Mouse (Mus musculus) megakaryocyte progenitor cell, adult 5-6 weeks (primary cell): ENCODE results near the gene Snx14. TPM values are rescaled to one million over a fixed set of nuclear protein-coding genes. Genes with fewer than 3 reads are reported as not detected.

ENCODE experiments used
- ATAC-seq: replicated peaks from 2 replicates; pipeline ENCODE4 v1.8.0; 2016; ENCODE audit warnings: mild to moderate bottlenecking, moderate TSS enrichment, inconsistent platforms; ENCODE audit not compliant: poor library complexity
- total RNA-seq, 2 experiments: library from RNA; stranded (forward) in 1 of 2; stranded (reverse) in 1 of 2; fragments of 157-497, 149-512 nt in 1 of 2; fragments of 200-1000 nt in 1 of 2; gene quantifications; 2 replicates each; pipeline versions ENCODE4 v1.2.3 to v1.2.4; 2015 to 2017

Snx14 gene
- total RNA-seq, 2 experiments from 2014 or later, result 21.6 to 31.8 TPM

GRCm38 (mm10) chr9:88348623-88349022 is 90.1 kb downstream of the Snx14 start:
- peak; percentile 95 for ATAC-seq

- ATAC-seq, result no peak
These were observed 91.9 kb downstream of the Snx14 start for GRCm38 (mm10) chr9:88346857-88347256.

DNA sequence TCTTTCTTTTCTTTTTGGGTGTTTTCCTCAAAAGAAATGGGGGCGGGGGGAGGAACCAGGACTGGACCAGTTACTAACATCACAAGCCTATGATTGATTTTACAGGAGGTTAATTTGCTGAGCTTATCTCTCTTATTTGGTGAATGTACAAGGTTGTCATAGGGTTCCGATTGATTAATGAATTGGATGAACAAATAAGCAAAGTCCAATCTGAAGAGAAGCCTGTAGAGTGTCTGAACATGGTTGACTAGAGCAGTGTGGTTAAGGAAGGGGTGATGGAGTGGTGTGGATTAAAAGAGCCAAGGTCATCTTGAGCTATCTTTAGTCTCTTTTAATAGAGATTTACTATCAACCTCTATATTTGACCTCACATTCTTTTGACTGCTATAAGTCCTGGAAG is 94.3 kb downstream of the Snx14 start:
- no peak for ATAC-seq

DNA sequence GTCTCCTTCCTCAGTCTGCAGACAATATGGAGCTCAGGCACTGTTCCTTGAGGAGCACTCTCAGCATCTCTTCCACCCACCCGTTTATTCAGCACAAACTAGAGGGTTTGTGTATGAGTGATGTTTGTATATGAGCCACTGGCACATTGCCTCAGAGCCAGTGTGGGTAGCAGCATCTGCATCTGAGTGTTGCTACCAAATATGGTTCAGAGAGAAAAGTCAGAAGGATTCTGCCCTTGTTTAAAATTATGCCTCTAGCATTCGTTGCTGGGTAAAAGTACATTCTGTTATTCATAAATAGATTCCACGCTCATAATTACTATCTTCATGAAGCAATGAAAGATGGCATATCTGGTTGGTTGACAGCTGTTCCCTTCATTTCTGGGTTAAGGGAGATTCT is 96.1 kb downstream of the Snx14 start:
- no peak for ATAC-seq

- no peak for ATAC-seq
These were observed 96.5 kb downstream of the Snx14 start for GRCm38 (mm10) chr9:88342241-88342640.

- ATAC-seq, result no peak
These were observed 97.9 kb downstream of the Snx14 start for GRCm38 (mm10) chr9:88340819-88341218.

DNA sequence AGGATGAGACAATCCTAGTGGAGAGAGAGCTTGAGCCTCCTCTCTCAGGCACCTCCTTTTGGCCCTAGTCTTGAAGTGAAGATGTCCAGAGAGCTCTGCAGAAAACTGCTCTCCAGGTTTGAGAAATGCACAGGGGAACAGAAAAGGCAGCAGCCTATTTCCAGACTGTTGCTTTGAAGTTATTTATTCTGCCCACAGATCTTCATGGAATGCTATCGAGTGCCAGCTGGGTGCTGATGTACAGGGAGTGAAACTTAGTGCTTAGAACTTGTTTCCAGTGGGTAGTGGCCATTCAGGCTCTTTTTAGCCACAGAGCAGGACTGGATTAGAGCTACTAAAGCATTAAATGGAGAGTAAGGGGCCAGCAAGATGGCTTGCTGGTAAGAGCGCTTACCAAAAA is 102.9 kb downstream of the Snx14 start:
- ATAC-seq, result no peak

GRCm38 (mm10) chr9:88332447-88332846 is 106.3 kb downstream of the Snx14 start:
- ATAC-seq, result no peak

DNA sequence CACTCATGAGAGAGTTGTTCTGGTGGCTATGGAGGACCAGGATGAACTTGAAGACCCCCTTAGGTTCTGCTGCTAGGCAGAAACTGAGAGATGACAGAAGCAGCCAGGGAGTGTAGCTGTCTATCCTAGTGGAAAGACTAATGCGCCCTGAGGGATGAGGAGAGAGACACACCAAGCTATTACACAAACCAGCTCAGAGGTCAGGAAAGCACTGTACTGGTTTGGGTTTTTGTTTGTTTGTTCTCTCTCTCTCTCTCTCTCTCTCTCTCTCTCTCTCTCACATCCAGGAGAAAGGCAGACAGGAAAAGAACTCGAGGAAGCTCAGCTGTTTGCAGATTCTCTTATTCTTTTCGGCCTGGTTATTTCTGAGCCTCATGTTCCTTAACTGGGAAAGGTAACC is 108.4 kb downstream of the Snx14 start:
- no peak for ATAC-seq

DNA sequence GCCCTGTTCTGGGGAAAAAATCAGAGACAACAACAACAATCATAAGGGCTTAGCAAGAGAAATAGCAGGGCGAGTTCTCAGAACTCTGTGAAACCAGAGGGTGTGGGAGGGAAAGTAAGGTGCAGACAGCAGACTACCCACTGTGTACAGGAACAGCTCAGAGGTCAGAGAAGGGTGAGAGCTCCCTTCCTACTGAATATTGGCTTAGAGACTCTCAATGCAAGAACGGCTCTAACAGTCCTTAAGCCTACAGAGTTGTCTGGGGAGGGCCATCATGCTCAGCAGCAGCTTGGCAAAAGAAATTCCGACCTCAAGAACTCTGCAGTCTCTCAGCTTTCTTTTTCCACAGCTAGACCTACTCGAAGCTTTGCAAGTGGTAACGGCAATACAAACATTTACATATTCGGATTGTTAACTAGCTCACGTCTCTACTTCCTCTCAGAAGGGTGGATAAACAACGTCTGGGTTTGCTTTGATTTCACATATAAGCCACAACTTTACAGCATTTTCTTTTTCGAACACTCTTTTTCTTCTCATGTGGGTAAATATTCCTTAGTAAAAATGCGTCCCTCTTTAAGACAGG is 109.5 kb downstream of the Snx14 start:
- ATAC-seq, result no peak

- no peak for ATAC-seq
These were observed 110.1 kb downstream of the Snx14 start for GRCm38 (mm10) chr9:88328666-88329065.

DNA sequence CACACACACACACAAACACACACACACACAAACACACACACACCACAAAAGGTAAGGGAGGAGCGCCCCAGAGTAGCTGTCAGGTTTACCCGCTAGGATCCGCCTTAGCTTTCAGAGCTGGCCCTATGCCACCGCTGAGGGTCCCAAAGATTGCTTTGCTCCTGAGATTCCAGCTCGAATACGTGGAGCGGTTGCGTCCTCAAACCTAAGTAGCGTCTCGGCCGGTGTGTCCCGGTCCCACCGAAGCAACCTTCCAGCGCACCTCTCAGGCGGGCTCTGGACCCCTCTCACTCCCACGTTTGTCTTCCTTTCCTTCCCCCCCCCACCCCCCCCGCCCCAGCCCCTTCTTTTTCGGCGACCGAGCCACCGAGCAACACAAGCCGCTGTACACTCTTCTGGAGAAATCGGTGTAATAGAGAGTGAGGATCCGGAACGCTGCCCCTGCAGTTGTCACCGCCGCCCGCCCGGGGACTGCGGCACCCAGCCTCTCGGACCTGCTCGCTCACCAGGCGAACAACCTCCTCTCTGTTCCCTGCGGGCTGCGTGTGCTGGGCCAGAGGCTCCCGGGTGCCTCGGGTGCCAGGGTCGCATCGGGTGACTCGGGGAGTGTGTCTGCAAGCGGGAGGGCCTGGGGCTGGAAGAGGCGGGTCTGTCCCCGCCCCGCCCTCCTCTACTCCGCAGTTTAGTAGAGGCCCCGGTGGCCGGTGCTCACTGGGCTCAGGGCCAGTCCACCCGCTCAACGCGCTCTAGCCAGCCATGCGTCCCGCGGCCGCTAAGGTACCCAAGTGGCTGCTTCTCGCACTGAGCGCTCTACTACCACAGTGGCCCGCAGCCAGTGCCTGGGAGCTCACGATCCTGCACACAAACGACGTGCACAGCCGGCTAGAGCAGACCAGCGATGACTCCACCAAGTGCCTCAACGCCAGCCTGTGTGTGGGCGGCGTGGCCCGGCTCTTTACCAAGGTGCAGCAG is 111.5 kb downstream of the Snx14 start, which contains the start of gene Nt5e:
TSS of gene Nt5e (plus strand) at position 268 of the 972 bp plus-strand sequence.
- peak; percentile 78 for ATAC-seq

Other genes starting within 250 kb of the Snx14 start
- gene Nt5e, start 111.8 kb downstream of the Snx14 start, total RNA-seq (2015), result 0.22 and 0.64 TPM in 2 replicates
- 0.84 and 1.1 TPM in 2 replicates for gene Nt5e, start 111.8 kb downstream of the Snx14 start, total RNA-seq (2017)
- gene Gm20537, start 17.7 kb upstream of the Snx14 start, total RNA-seq (2015), result not detected in 2 replicates
- gene Gm20537, start 17.7 kb upstream of the Snx14 start, total RNA-seq (2017), result not detected in 2 replicates
- gene Syncrip, start 43.6 kb upstream of the Snx14 start, total RNA-seq (2015), result 250 and 274 TPM in 2 replicates
- 254 and 290 TPM in 2 replicates for gene Syncrip, start 43.6 kb upstream of the Snx14 start, total RNA-seq (2017)
- 8.8 and 11.2 TPM in 2 replicates for gene Zfp949, start 109.1 kb upstream of the Snx14 start, total RNA-seq (2015)
- gene Zfp949, start 109.1 kb upstream of the Snx14 start, total RNA-seq (2017), result 10.2 and 10.4 TPM in 2 replicates
- 0.15 TPM in 1 of 2 replicates, not detected in the other for gene Trim43a, start 141.9 kb upstream of the Snx14 start, total RNA-seq (2015)
- gene Trim43a, start 141.9 kb upstream of the Snx14 start, total RNA-seq (2017), result not detected in 2 replicates